Comparison of ENCODE assay signal across 26 mouse cellular contexts in genomic region chr9:111762653-111763468, GRCm38 (mm10).
A peak's percentile ranks its signal among the peaks of the same experiment; 100 is the strongest.
DNase-seq lines count a peak whose midpoint lies in the region; ATAC-seq and TF ChIP-seq lines count a peak whose summit lies in the region.
"Had no signal": no experiment of that assay in that cellular context is flagged by ENCODE, and none has a peak within 500 bp of the region (broad histone marks: within the 10 kb centered on the region; RNA-seq: fewer than 3 reads in every experiment).

No protein-coding gene starts in this region.

- no peak overlapping the region for H3K9ac ChIP-seq in kidney, postnatal 0 days (ENCODE audit: low read depth, low read length)
- no peak overlapping the region for H3K9ac ChIP-seq in embryonic facial prominence, embryonic 14.5 days (ENCODE audit: low read depth, low read length)
- H3K9ac ChIP-seq in forebrain, embryonic 13.5 days = no peak overlapping the region
- no peak overlapping the region for H3K9ac ChIP-seq in limb, embryonic 13.5 days
- no peak overlapping the region for H3K9ac ChIP-seq in kidney, embryonic 16.5 days (replicated peaks; ENCODE audit: low read length)
- H3K9ac ChIP-seq: hindbrain, embryonic 15.5 days; intestine, embryonic 15.5 days; liver, embryonic 13.5 days; lung, embryonic 14.5 days; neural tube, embryonic 12.5 days had no signal

- TF ChIP-seq CTCF in kidney, postnatal 0 days (IDR thresholded peaks at IDR 0.05; ENCODE audit: low read depth) = no peak

- H3K4me2 ChIP-seq in kidney, postnatal 0 days (ENCODE audit: low read length) = no peak overlapping the region
- no peak overlapping the region for H3K4me2 ChIP-seq in embryonic facial prominence, embryonic 14.5 days (ENCODE audit: low read depth, low read length)
- H3K4me2 ChIP-seq in forebrain, embryonic 13.5 days = no peak overlapping the region
- peak overlapping the region; percentile 43 for H3K4me2 ChIP-seq in limb, embryonic 13.5 days (replicated peaks)
- H3K4me2 ChIP-seq in kidney, embryonic 16.5 days (replicated peaks; ENCODE audit: low read depth, low read length) = no peak overlapping the region
- H3K4me2 ChIP-seq: hindbrain, embryonic 15.5 days; intestine, embryonic 15.5 days; liver, embryonic 13.5 days; lung, embryonic 14.5 days; neural tube, embryonic 12.5 days had no signal

- WGBS in kidney, postnatal 0 days = 53% methylated on average over 11 of the region's 11 CpGs
- 67% methylated on average over 11 of the region's 11 CpGs for WGBS in embryonic facial prominence, embryonic 14.5 days
- 52% methylated on average over 11 of the region's 11 CpGs for WGBS in forebrain, embryonic 13.5 days
- 35% methylated on average over 11 of the region's 11 CpGs for WGBS in limb, embryonic 13.5 days
- 56% methylated on average over 11 of the region's 11 CpGs for WGBS in kidney, embryonic 16.5 days

- no peak overlapping the region for H3K27ac ChIP-seq in kidney, postnatal 0 days
- no peak overlapping the region for H3K27ac ChIP-seq in embryonic facial prominence, embryonic 14.5 days (replicated peaks; ENCODE audit: low read depth, low read length)
- H3K27ac ChIP-seq in forebrain, embryonic 13.5 days = peak overlapping the region; percentile 2; the same call in 1 of the 2 replicates
- peak overlapping the region; percentile 67; the same call in 1 of the 2 replicates for H3K27ac ChIP-seq in limb, embryonic 13.5 days
- no peak overlapping the region for H3K27ac ChIP-seq in kidney, embryonic 16.5 days (ENCODE audit: low read length)
- H3K27ac ChIP-seq: gastrocnemius, adult 2 months; heart, embryonic 10.5 days; hindbrain, embryonic 15.5 days; intestine, embryonic 15.5 days; liver, embryonic 13.5 days; neural tube, embryonic 12.5 days had no signal

- H3K4me1 ChIP-seq in kidney, postnatal 0 days (replicated peaks; ENCODE audit: insufficient read depth, low read length) = no peaks in the 10 kb centered on the region
- H3K4me1 ChIP-seq in embryonic facial prominence, embryonic 14.5 days (ENCODE audit: control insufficient read depth, insufficient read depth, low read length) = no peaks in the 10 kb centered on the region
- H3K4me1 ChIP-seq in forebrain, embryonic 13.5 days = peaks cover 17% of the 10 kb centered on the region
- H3K4me1 ChIP-seq in limb, embryonic 13.5 days = peaks cover 30% of the 10 kb centered on the region
- peaks cover 5% of the 10 kb centered on the region; the same call in 1 of the 2 replicates for H3K4me1 ChIP-seq in kidney, embryonic 16.5 days (ENCODE audit: insufficient read depth, low read length)
- H3K4me1 ChIP-seq: heart, embryonic 10.5 days; hindbrain, embryonic 15.5 days; intestine, embryonic 15.5 days; liver, embryonic 13.5 days; neural tube, embryonic 12.5 days had no signal

- H3K4me3 ChIP-seq in kidney, postnatal 0 days (replicated peaks; ENCODE audit: low read depth, low read length) = no peak overlapping the region
- no peak overlapping the region for H3K4me3 ChIP-seq in embryonic facial prominence, embryonic 14.5 days (ENCODE audit: low read depth, low read length)
- no peak overlapping the region for H3K4me3 ChIP-seq in forebrain, embryonic 13.5 days
- H3K4me3 ChIP-seq in limb, embryonic 13.5 days = no peak overlapping the region
- no peak overlapping the region for H3K4me3 ChIP-seq in kidney, embryonic 16.5 days (ENCODE audit: low read length)
- H3K4me3 ChIP-seq: gastrocnemius, adult 2 months; heart, embryonic 10.5 days; hindbrain, embryonic 15.5 days; intestine, embryonic 15.5 days; liver, embryonic 13.5 days; neural tube, embryonic 12.5 days had no signal

- no peaks in the 10 kb centered on the region for H3K36me3 ChIP-seq in kidney, postnatal 0 days (ENCODE audit: insufficient read depth, low read length)
- no peaks in the 10 kb centered on the region for H3K36me3 ChIP-seq in embryonic facial prominence, embryonic 14.5 days (ENCODE audit: control insufficient read depth, insufficient read depth, low read length)
- H3K36me3 ChIP-seq in forebrain, embryonic 13.5 days (ENCODE audit: poor library complexity, severe bottlenecking) = no peaks in the 10 kb centered on the region
- no peaks in the 10 kb centered on the region for H3K36me3 ChIP-seq in limb, embryonic 13.5 days
- no peaks in the 10 kb centered on the region for H3K36me3 ChIP-seq in kidney, embryonic 16.5 days (ENCODE audit: insufficient read depth, low read length)
- H3K36me3 ChIP-seq: heart, embryonic 10.5 days; hindbrain, embryonic 15.5 days; intestine, embryonic 15.5 days; liver, embryonic 13.5 days; neural tube, embryonic 12.5 days had no signal

- ATAC-seq in kidney, postnatal 0 days (replicated peaks; ENCODE audit: low FRiP score, low read depth) = no peak
- ATAC-seq in embryonic facial prominence, embryonic 14.5 days (ENCODE audit: low read depth) = peak; percentile 63; the same call in 1 of the 2 replicates
- ATAC-seq in forebrain, embryonic 13.5 days = peak; percentile 77; the same call in 1 of the 2 replicates
- ATAC-seq in limb, embryonic 13.5 days (ENCODE audit: low FRiP score, low read depth) = peak; percentile 88
- ATAC-seq in kidney, embryonic 16.5 days (ENCODE audit: low FRiP score, low TSS enrichment) = no peak
- ATAC-seq: intestine, embryonic 15.5 days; Patski had no signal

- DNase-seq in kidney, postnatal 0 days (ENCODE audit: low spot score) = peak; percentile 4
- no peak for DNase-seq in kidney, postnatal 36 days
- peak; percentile 55 for DNase-seq in embryonic facial prominence, embryonic 14.5 days (ENCODE audit: low spot score)
- no peak for DNase-seq in gastrocnemius, postnatal 14 days
- DNase-seq in thymus, postnatal 25 days = no peak
- DNase-seq: cerebellum, adult 18-20 months; cerebellum, postnatal 14 days; gastrocnemius, adult 2 months; heart, postnatal 4 days; kidney, adult 8-10 months; kidney, postnatal 4 days; liver, embryonic 13.5 days; lung, embryonic 14.5 days; midbrain, embryonic 14.5 days; retina, postnatal 1 day; right cerebral cortex, postnatal 25 days; spleen, adult 18-20 months; thymus, postnatal 36 days had no signal

- H3K27me3 ChIP-seq in kidney, postnatal 0 days (ENCODE audit: insufficient read depth, low read length) = no peaks in the 10 kb centered on the region
- no peaks in the 10 kb centered on the region for H3K27me3 ChIP-seq in embryonic facial prominence, embryonic 14.5 days (replicated peaks; ENCODE audit: control insufficient read depth, insufficient read depth, low read length)
- H3K27me3 ChIP-seq in forebrain, embryonic 13.5 days = no peaks in the 10 kb centered on the region
- no peaks in the 10 kb centered on the region for H3K27me3 ChIP-seq in limb, embryonic 13.5 days
- H3K27me3 ChIP-seq in kidney, embryonic 16.5 days (ENCODE audit: insufficient read depth, low read length) = no peaks in the 10 kb centered on the region
- H3K27me3 ChIP-seq: hindbrain, embryonic 15.5 days; intestine, embryonic 15.5 days; liver, embryonic 13.5 days; neural tube, embryonic 12.5 days; Patski had no signal

- intact Hi-C loops in gastrocnemius, postnatal 14 days (cut with DNase I; ENCODE audit: low total_unique reads) = no loop called here

- no peaks in the 10 kb centered on the region for H3K9me3 ChIP-seq in kidney, postnatal 0 days (replicated peaks; ENCODE audit: low read length)
- H3K9me3 ChIP-seq in embryonic facial prominence, embryonic 14.5 days (ENCODE audit: control insufficient read depth, low read length) = no peaks in the 10 kb centered on the region
- no peaks in the 10 kb centered on the region for H3K9me3 ChIP-seq in forebrain, embryonic 13.5 days (replicated peaks)
- H3K9me3 ChIP-seq in limb, embryonic 13.5 days = no peaks in the 10 kb centered on the region
- H3K9me3 ChIP-seq in kidney, embryonic 16.5 days (ENCODE audit: low read length) = no peaks in the 10 kb centered on the region
- H3K9me3 ChIP-seq: heart, embryonic 10.5 days; hindbrain, embryonic 15.5 days; intestine, embryonic 15.5 days; liver, embryonic 13.5 days; neural tube, embryonic 12.5 days had no signal

Comparison
In these comparisons a context has a peak if more than half of its experiments do, and no peak if none do; other contexts are left out.
1. DNase-seq: peak in kidney, postnatal 0 days (single experiment) and embryonic facial prominence, embryonic 14.5 days (single experiment); none in kidney, postnatal 36 days (0 of 2), gastrocnemius, postnatal 14 days (single experiment) and thymus, postnatal 25 days (single experiment).
2. ATAC-seq: peak in embryonic facial prominence, embryonic 14.5 days (single experiment), forebrain, embryonic 13.5 days (single experiment) and limb, embryonic 13.5 days (single experiment); none in kidney, postnatal 0 days (single experiment) and kidney, embryonic 16.5 days (single experiment).
3. H3K27ac ChIP-seq: peak in forebrain, embryonic 13.5 days (single experiment) and limb, embryonic 13.5 days (single experiment); none in kidney, postnatal 0 days (single experiment), embryonic facial prominence, embryonic 14.5 days (single experiment) and kidney, embryonic 16.5 days (single experiment).